Mouse (Mus musculus) liver, embryonic 14.5 days (tissue): ENCODE results near the gene Nfil3. TPM values are rescaled to one million over a fixed set of nuclear protein-coding genes. Genes with fewer than 3 reads are reported as not detected.

Experiments
- ATAC-seq: fragments of 200-750 bp; cut with Nextera tagmentation; 2 replicates; pipeline ENCODE4 v1.8.0; 2017; ENCODE audit warnings: moderate number of reproducible peaks, mild to moderate bottlenecking, moderate library complexity; ENCODE audit not compliant: insufficient read depth
- DNase-seq, 3 experiments: peaks; one replicate each; pipeline ENCODE4 v3.0.0-alpha.2; 2012 to 2013; ENCODE audit warnings: low read depth in 3 of 3, low spot score in 3 of 3
- H3K27ac ChIP-seq: fragments of 300-500 bp; sonication (generic); 2 replicates; pipeline ENCODE4 v1.5.1; 2014; ENCODE audit warnings: moderate library complexity, mild to moderate bottlenecking, control low read depth, inconsistent platforms
- H3K27me3 ChIP-seq: fragments of 300-500 bp; sonication (generic); 2 replicates; pipeline ENCODE4 v1.6.1; 2014; ENCODE audit warnings: mild to moderate bottlenecking, low read length, moderate library complexity; ENCODE audit not compliant: control insufficient read depth, insufficient read depth
- H3K36me3 ChIP-seq: fragments of 300-500 bp; sonication (generic); replicated peaks from 2 replicates; pipeline ENCODE4 v1.6.1; 2014; ENCODE audit warnings: low read depth; ENCODE audit not compliant: control insufficient read depth, insufficient read depth
- H3K4me1 ChIP-seq, 2 experiments: fragments of 200-500 bp in 1 of 2; fragments of 300-500 bp in 1 of 2; sonication (generic) in 1 of 2; replicated peaks; 2 replicates each; pipeline ENCODE4 v1.6.1; 2012 to 2014; ENCODE audit warnings: antibody characterized with exemption in 1 of 2, inconsistent platforms in 1 of 2, low read length in 1 of 2; ENCODE audit not compliant: control insufficient read depth in 2 of 2, insufficient read depth in 2 of 2
- H3K4me2 ChIP-seq: fragments of 300-500 bp; sonication (generic); 2 replicates; pipeline ENCODE4 v1.6.1; 2014; ENCODE audit warnings: low read depth, mild to moderate bottlenecking, control low read depth, moderate library complexity
- H3K4me3 ChIP-seq, 2 experiments: fragments of 200-500 bp in 1 of 2; fragments of 300-500 bp in 1 of 2; sonication (generic) in 1 of 2; 2 replicates each; pipeline ENCODE4 v1.5.1; 2012 to 2014; ENCODE audit warnings: low read depth in 2 of 2, low read length in 2 of 2, mild to moderate bottlenecking in 2 of 2, control low read depth in 1 of 2, inconsistent platforms in 1 of 2, moderate library complexity in 1 of 2; ENCODE audit not compliant: insufficient read depth in 1 of 2
- H3K9ac ChIP-seq: fragments of 300-500 bp; sonication (generic); replicated peaks from 2 replicates; pipeline ENCODE4 v1.6.1; 2014; ENCODE audit warnings: mild to moderate bottlenecking, control low read depth, moderate library complexity
- H3K9me3 ChIP-seq: fragments of 300-500 bp; sonication (generic); 2 replicates; pipeline ENCODE4 v1.6.1; 2016; ENCODE audit warnings: low read length, mixed read lengths; ENCODE audit not compliant: control insufficient read depth
- CTCF ChIP-seq: IDR thresholded peaks from 2 replicates; pipeline ENCODE4 v1.5.1; 2016; ENCODE audit warnings: antibody characterized with exemption, low read depth, control low read depth
- EP300 ChIP-seq: IDR thresholded peaks from 2 replicates; pipeline ENCODE4 v1.6.1; 2016; ENCODE audit warnings: antibody characterized with exemption, low read depth
- WGBS: fragments of 180-500 bp; shearing (Covaris S2); extraction: QIAGEN DNeasy Blood & Tissue Kit; methylation state at CpG from one replicate; pipeline ENCODE4 v1.1.7; 2014; ENCODE audit not compliant: insufficient replicate concordance; 5-methylcytosine and 5-hydroxymethylcytosine counted together
- polyA plus RNA-seq, 2 experiments: library from polyadenylated mRNA; depleted of rRNA in 1 of 2; stranded (reverse) in 1 of 2; unstranded in 1 of 2; fragments of >200 nt; fragmentation: Nextera tagmentation in 1 of 2; extraction: Ambion mirVana in 1 of 2; gene quantifications; 2 replicates each; pipeline versions ENCODE4 v1.2.1 to v1.2.3; 2012 to 2014

Gene Nfil3
- polyA plus RNA-seq, 2 experiments, result 1.0 to 2.1 TPM

DNA sequence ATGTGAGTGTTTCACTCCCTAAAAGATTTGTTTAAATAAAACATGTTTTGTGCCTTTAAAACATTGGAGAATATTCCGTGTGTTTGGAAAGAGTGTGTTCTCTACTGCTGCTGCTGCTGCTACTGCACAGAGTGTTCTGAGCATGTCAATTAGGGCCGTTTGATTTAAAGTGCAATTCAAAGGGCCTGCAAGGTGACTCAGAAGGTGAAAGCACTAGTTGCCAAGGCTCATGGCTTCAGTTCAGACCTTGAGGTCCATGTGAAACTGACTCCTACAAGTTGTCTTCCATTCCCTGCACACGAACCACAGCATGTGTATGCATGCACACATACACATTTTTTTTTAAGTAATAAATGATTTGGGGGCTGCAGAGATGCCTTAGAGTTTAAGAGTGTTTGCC lies 22.4 kb upstream of the Nfil3 start:
- DNase-seq (no peak), ATAC-seq (no peak)
- Histone ChIP-seq H3K27ac (no peak overlapping the region), H3K36me3 (no peaks in the 10 kb centered on the region), H3K9me3 (no peaks in the 10 kb centered on the region), H3K4me2 (no peak overlapping the region), H3K27me3 (no peaks in the 10 kb centered on the region), H3K4me3 (no peak overlapping the region), H3K4me1 (peaks cover 0 to 5% of the 10 kb centered on the region in 2 experiments; a peak in 1 of 4 replicates), H3K9ac (no peak overlapping the region)
- TF ChIP-seq CTCF (no peak), EP300 (no peak)
- WGBS, result 44% methylated on average over 3 of the region's 3 CpGs

- Histone ChIP-seq H3K4me2 (no peak overlapping the region), H3K27me3 (no peaks in the 10 kb centered on the region), H3K9ac (no peak overlapping the region), H3K36me3 (no peaks in the 10 kb centered on the region), H3K9me3 (no peaks in the 10 kb centered on the region), H3K4me1 (peaks cover 0 to 5% of the 10 kb centered on the region in 2 experiments; a peak in 1 of 4 replicates), H3K27ac (no peak overlapping the region), H3K4me3 (no peak overlapping the region)
- ATAC-seq (no peak), DNase-seq (no peak)
- WGBS, result 59% methylated on average over 2 of the region's 2 CpGs
- no peak for TF ChIP-seq CTCF
- TF ChIP-seq EP300, result no peak
These were observed 20.6 kb upstream of the Nfil3 start for GRCm38 (mm10) chr13:53001511-53001935.

DNA sequence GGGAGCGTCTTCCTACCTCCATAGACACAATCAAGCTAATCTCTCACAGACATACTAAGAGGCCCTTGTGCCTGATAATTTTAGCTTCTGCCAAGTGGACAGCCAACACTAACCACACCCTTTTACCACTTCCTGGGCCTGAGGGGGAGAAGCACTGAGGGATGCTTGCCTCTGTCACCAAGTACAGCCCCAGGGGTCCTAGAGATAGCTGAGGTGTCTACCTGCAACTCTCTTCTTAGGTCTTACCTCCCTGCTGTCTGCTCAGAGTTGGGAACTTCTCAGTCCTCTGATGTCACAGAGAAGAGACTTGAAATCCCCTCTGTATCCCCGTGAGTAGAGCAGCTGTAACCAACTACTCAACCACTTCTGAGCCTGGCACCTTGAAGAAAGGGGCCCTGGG lies 19.6 kb upstream of the Nfil3 start:
- no peak for ATAC-seq
- 13% methylated on average over 2 of the region's 2 CpGs for WGBS

GRCm38 (mm10) chr13:52998541-52998940 lies 17.7 kb upstream of the Nfil3 start:
- Histone ChIP-seq H3K4me1 (peaks cover 0 to 6% of the 10 kb centered on the region in 2 experiments; a peak in 1 of 4 replicates), H3K9me3 (no peaks in the 10 kb centered on the region), H3K27ac (no peak overlapping the region), H3K4me3 (no peak overlapping the region), H3K27me3 (no peaks in the 10 kb centered on the region), H3K4me2 (no peak overlapping the region), H3K36me3 (no peaks in the 10 kb centered on the region), H3K9ac (no peak overlapping the region)
- DNase-seq, result no peak
- no peak for TF ChIP-seq CTCF
- TF ChIP-seq EP300, result no peak
- WGBS, result 63% methylated on average over 10 of the region's 10 CpGs
- no peak for ATAC-seq

More for the DNA sequence above, 19.6 kb upstream of the Nfil3 start:
- Histone ChIP-seq H3K9ac (no peak overlapping the region), H3K4me2 (no peak overlapping the region), H3K27ac (no peak overlapping the region), H3K4me1 (peaks cover 0 to 5% of the 10 kb centered on the region in 2 experiments; a peak in 1 of 4 replicates), H3K27me3 (no peaks in the 10 kb centered on the region), H3K4me3 (no peak overlapping the region), H3K36me3 (no peaks in the 10 kb centered on the region), H3K9me3 (no peaks in the 10 kb centered on the region)
- no peak for TF ChIP-seq CTCF
- TF ChIP-seq EP300, result no peak
- DNase-seq, result no peak

DNA sequence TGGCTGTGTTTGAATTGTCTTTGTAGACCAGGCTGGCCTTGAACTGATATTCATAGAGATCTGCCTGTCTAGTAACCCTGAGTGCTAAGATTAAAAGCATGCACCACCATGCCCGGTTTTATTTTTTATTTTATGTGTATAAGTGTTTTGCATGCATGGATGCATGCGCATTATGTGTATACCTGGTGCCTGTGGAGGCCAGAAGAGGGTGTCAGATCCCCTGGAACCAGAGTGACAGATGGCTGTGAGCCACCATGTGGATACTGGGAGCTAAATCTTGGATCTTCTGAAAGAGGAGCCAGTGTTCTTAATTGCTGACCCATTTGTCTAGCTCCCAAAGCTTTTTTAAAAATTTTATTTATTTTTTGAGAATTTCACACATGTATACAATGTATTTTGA lies 16.9 kb upstream of the Nfil3 start:
- H3K27ac ChIP-seq, result no peak overlapping the region
- ATAC-seq, result no peak
- H3K4me2 ChIP-seq, result no peak overlapping the region
- DNase-seq, result no peak
- H3K9me3 ChIP-seq, result no peaks in the 10 kb centered on the region
- peaks cover 0 to 6% of the 10 kb centered on the region in 2 experiments; a peak in 1 of 4 replicates for H3K4me1 ChIP-seq
- no peak overlapping the region for H3K4me3 ChIP-seq
- H3K27me3 ChIP-seq, result no peaks in the 10 kb centered on the region
- no peak overlapping the region for H3K9ac ChIP-seq
- no peaks in the 10 kb centered on the region for H3K36me3 ChIP-seq
- TF ChIP-seq EP300 (no peak), CTCF (no peak)
- WGBS, result 61% methylated on average over 2 of the region's 2 CpGs
